Mouse (Mus musculus) adrenal gland, postnatal 0 days (tissue): ENCODE results near the gene Exoc8. TPM values are rescaled to one million over a fixed set of nuclear protein-coding genes. Genes with fewer than 3 reads are reported as not detected.

ENCODE experiments used
- polyA plus RNA-seq: library from polyadenylated mRNA; unstranded; fragments of >200 nt; fragmentation: Nextera tagmentation; extraction: Ambion mirVana; gene quantifications from 2 replicates; pipeline ENCODE4 v1.2.1, GENCODE M21; 2015

The Exoc8 gene
- polyA plus RNA-seq, result 3.9 and 4.8 TPM in 2 replicates

DNA sequence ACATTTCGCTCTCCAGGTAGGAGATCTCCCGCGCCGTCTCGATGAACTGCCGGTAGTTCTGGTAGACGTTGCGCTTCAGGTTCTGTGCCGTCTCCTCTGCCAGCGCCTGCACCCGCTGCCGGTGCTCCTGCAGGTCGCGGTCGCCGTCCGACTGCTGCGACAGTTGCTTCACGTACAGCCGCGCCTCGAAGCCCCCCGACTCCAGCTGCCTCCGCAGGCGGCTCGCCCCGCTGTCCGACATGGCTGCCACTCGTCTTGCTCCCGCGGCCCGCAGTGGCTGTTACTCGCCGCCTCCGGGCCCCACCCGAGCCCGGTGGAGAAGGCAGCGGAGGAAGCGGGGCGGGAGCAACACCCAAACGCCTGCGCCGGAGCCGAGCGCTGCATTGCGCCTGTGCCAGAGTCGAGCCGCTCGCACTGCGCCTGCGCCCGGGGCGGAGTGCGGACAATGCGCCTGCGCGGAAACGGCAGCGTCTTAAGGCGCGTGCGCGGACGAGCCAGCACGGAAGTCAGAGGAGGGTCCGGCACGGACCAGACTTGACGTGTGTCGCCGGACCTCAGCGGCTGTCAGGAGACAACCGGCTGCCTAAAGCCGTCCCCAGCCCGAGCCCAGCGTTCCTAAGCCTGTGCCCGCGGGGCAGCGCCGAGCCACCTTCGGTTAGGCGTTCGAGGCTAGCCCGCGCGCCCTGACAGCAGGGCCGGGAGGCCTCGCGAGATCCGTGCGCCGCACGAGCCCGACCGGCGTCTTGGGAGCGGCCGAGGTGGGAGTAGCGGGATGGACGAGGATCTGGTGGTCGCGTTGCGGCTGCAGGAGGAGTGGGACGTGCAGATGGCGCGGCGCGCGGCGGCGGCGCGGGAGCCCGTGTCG is at the start of gene Exoc8, which contains the start of gene Sprtn:
Gene Exoc8 (minus strand): TSS at position 320 of the 865 bp plus-strand sequence.
Gene Sprtn (plus strand): TSS at position 501 of the 865 bp plus-strand sequence.

GRCm38 (mm10) chr8:124862321-124863162 is 35.0 kb downstream of the Exoc8 start, which contains the start of the genes Gnpat and 2810004N23Rik:
TSS of gene Gnpat (plus strand) at chr8:124863033.
TSS of gene 2810004N23Rik (minus strand) at chr8:124863120.

Other genes with a start within 250 kb of the Exoc8 start
- 28.5 and 33.2 TPM in 2 replicates for gene 2310022B05Rik, start 234.3 kb downstream of the Exoc8 start, polyA plus RNA-seq
- gene Ttc13, start 175.7 kb downstream of the Exoc8 start, polyA plus RNA-seq, result 23.0 and 32.6 TPM in 2 replicates
- 13.8 and 17.3 TPM in 2 replicates for gene Arv1, start 175.6 kb downstream of the Exoc8 start, polyA plus RNA-seq
- gene Fam89a, start 145.9 kb downstream of the Exoc8 start, polyA plus RNA-seq, result 2.3 and 10.9 TPM in 2 replicates
- 0.79 and 3.3 TPM in 2 replicates for gene Trim67, start 104.6 kb downstream of the Exoc8 start, polyA plus RNA-seq
- gene Gnpat, start 34.7 kb downstream of the Exoc8 start, polyA plus RNA-seq, result 40.0 and 69.3 TPM in 2 replicates
- 25.1 and 32.5 TPM in 2 replicates for gene 2810004N23Rik, start 34.6 kb downstream of the Exoc8 start, polyA plus RNA-seq
- 6.5 and 8.7 TPM in 2 replicates for gene Sprtn, start 181 bp upstream of the Exoc8 start, polyA plus RNA-seq
- gene Egln1, start 51.6 kb upstream of the Exoc8 start, polyA plus RNA-seq, result 6.5 and 7.8 TPM in 2 replicates
- 68.4 and 97.8 TPM in 2 replicates for gene Tsnax, start 115.3 kb upstream of the Exoc8 start, polyA plus RNA-seq
- 0.46 and 1.2 TPM in 2 replicates for gene Disc1, start 156.5 kb upstream of the Exoc8 start, polyA plus RNA-seq